Mouse (Mus musculus): ENCODE results near the gene Tom1l2.

DNA sequence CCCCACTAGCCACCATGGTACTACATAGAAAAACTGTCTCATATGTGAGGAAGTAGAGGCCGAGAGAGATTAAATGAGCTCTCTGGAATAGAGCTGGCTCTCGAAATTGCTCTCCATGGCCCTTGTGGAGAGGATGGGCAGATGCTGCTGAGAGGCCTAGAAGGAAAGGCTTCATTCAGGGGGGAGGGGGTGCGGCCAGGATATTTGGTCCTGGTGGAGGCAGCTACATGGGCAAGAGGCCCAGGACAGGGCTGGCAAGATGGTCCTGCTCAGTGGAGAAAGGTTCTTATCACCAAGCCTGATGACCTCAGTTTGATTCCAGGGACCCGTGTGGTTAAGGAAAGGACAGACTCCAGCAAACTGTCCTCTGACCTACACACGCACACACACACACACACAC, 33.2 kb upstream of the Tom1l2 start:
- TF ChIP-seq CTCF (IDR thresholded peaks at IDR 0.05; ENCODE audit: low read depth, low read length) (no peak), POLR2A (IDR thresholded peaks at IDR 0.05; ENCODE audit: extremely low read depth, insufficient read depth, low read length) (no peak)
